Mouse (Mus musculus): ENCODE results near the gene Prrc2b.

GRCm38 (mm10) chr2:32275823-32276222, 124.9 kb downstream of the Prrc2b start:
- no peak for TF ChIP-seq CTCF (IDR thresholded peaks at IDR 0.05; ENCODE audit: low read depth)
- no peak for TF ChIP-seq EP300 (IDR thresholded peaks at IDR 0.05; ENCODE audit: low read depth)
